Mouse (Mus musculus) macrophage (primary cell): ENCODE results near the gene Gabrb1. TPM values are rescaled to one million over a fixed set of nuclear protein-coding genes. Genes with fewer than 3 reads are reported as not detected.

ENCODE experiments used
- H3K27ac ChIP-seq: fragments of 350-480 bp; formaldehyde crosslinking; 2 replicates; pipeline ENCODE4 v1.9.0; 2021
- H3K36me3 ChIP-seq: fragments of 350-480 bp; formaldehyde crosslinking; 2 replicates; pipeline ENCODE4 v1.9.0; 2021; ENCODE audit errors: inconsistent target
- H3K4me3 ChIP-seq: fragments of 350-480 bp; formaldehyde crosslinking; 2 replicates; pipeline ENCODE4 v1.9.0; 2021; ENCODE audit errors: inconsistent target
- H3K79me2 ChIP-seq: fragments of 350-480 bp; formaldehyde crosslinking; 2 replicates; pipeline ENCODE4 v1.9.0; 2021; ENCODE audit errors: inconsistent target
- WGBS: methylation state at CpG from one replicate; pipeline ENCODE4 v1.1.7; 2026; ENCODE audit warnings: inconsistent platforms; ENCODE audit not compliant: missing documents; 5-methylcytosine and 5-hydroxymethylcytosine counted together
- polyA plus RNA-seq: library from polyadenylated mRNA; stranded (reverse); fragments of 250-400 nt; gene quantifications from 3 replicates; pipeline ENCODE4 v1.2.4, GENCODE M21; 2018; ENCODE audit warnings: inconsistent platforms

Gabrb1 gene
- polyA plus RNA-seq, 1 experiment from 2014 or later: not detected

DNA sequence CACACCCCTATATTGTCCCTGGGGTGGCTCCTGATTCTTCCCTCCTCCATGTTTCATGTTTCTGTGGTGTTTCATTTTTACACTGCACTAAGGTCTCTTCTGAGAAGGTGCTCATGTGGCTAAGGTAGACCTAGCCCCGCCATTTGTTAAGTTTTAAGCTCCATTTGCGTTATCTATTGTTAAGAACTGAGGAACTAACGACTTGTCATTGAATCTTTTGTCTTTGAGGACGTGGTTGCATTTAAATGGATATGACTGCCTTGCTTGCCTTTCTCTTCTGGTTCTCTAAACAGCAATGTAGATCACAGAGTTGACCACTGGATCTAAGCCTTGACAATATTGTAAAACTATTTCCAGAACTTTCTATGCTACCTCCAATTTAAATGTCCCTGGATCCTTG lies 265.7 kb downstream of the Gabrb1 start:
- WGBS: 61% methylated on average over 4 of the region's 4 CpGs
- Histone ChIP-seq H3K79me2 (no peaks in the 10 kb centered on the region), H3K27ac (no peak overlapping the region), H3K4me3 (no peak overlapping the region), H3K36me3 (no peaks in the 10 kb centered on the region)

DNA sequence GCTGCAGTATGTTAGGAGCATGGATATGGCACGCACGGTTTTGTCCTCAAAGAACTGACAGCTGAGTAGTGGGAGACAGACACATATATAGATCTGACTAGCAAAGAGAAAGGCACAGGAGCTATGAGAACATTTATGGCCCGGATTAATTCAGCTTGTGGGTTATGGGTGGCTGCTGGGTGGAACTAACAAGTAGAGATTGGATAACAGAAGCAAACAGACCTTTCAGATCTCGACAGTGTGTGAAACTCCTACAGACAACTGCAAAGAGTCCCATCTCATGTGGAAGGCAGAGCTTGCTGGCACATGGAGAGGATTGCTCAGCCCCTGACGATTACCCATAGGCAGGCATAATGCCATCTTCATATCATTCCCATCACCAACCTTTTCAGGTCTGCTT lies 268.4 kb downstream of the Gabrb1 start:
- WGBS: 78% methylated on average over 5 of the region's 5 CpGs

GRCm38 (mm10) chr5:71930036-71930435 lies 272.1 kb downstream of the Gabrb1 start:
- no peaks in the 10 kb centered on the region for H3K36me3 ChIP-seq
- WGBS: 100% methylated on average over 2 of the region's 2 CpGs

More for the DNA sequence above, 268.4 kb downstream of the Gabrb1 start:
- Histone ChIP-seq H3K4me3 (no peak overlapping the region), H3K36me3 (no peaks in the 10 kb centered on the region), H3K79me2 (no peaks in the 10 kb centered on the region), H3K27ac (no peak overlapping the region)

GRCm38 (mm10) chr5:71951398-71951797 lies 293.5 kb downstream of the Gabrb1 start:
- 94% methylated on average over 1 of the region's 1 CpGs for WGBS
- no peaks in the 10 kb centered on the region for H3K36me3 ChIP-seq
- no peak overlapping the region for H3K4me3 ChIP-seq
- no peak overlapping the region for H3K27ac ChIP-seq
- H3K79me2 ChIP-seq: no peaks in the 10 kb centered on the region

More at GRCm38 (mm10) chr5:71930036-71930435, 272.1 kb downstream of the Gabrb1 start:
- H3K4me3 ChIP-seq: no peak overlapping the region
- H3K27ac ChIP-seq: no peak overlapping the region
- no peaks in the 10 kb centered on the region for H3K79me2 ChIP-seq

GRCm38 (mm10) chr5:71955070-71955685 lies 297.3 kb downstream of the Gabrb1 start:
- H3K36me3 ChIP-seq: no peaks in the 10 kb centered on the region
- H3K27ac ChIP-seq: no peak overlapping the region
- WGBS: 65% methylated on average over 5 of the region's 5 CpGs
- no peak overlapping the region for H3K4me3 ChIP-seq
- no peaks in the 10 kb centered on the region for H3K79me2 ChIP-seq

DNA sequence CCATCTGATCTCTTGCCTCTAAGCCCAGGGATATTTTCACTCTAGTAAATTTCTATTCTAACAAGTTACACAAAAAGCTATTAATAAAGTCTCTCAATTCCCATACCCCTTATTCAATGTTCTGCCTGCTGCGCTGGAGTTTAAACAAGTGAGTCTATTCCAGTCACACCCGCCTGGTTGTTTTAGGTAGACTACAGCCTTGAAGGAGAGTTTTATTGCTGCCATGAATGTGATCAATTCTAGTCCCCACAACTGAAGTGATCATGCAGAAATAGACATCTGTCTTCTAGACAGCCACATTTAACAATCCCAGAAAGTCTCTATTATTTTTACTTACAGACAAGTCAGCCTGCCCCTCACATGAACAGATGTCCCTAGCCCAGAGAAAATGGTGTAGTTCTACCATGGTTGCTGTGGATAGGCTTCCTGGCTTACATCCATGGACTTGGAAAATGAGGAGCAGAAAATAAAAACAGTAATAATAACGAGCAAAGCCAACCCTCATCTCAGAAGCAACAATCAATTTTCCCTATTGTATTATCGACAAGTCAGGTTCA lies 307.0 kb downstream of the Gabrb1 start:
- no peaks in the 10 kb centered on the region for H3K79me2 ChIP-seq
- no peak overlapping the region for H3K4me3 ChIP-seq
- no peaks in the 10 kb centered on the region for H3K36me3 ChIP-seq
- 87% methylated on average over 4 of the region's 4 CpGs for WGBS
- no peak overlapping the region for H3K27ac ChIP-seq

DNA sequence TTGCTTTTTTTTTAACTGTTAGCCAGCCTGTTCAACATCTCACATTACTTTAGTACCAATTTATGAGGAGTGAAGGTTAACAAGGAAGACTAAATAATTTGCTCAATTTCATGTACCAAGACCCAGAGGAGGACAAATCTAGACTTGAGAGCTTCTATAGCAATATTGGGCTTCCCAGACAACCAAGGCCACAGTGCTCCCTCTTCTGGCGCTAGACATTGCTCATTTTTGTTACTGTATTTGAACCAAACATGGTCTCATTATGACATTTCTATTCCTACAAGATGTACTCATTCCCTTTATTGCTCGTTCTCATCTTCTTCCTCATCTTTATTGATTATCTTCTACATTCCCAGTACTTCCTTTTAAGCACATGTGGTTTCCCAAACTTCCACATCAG lies 307.6 kb downstream of the Gabrb1 start:
- WGBS: 62% methylated on average over 2 of the region's 2 CpGs
- no peaks in the 10 kb centered on the region for H3K36me3 ChIP-seq
- no peak overlapping the region for H3K4me3 ChIP-seq
- no peaks in the 10 kb centered on the region for H3K79me2 ChIP-seq
- no peak overlapping the region for H3K27ac ChIP-seq

- WGBS: 84% methylated on average over 5 of the region's 8 CpGs
Measured at GRCm38 (mm10) chr5:71970140-71970800, 312.4 kb downstream of the Gabrb1 start.

GRCm38 (mm10) chr5:71972831-71973230 lies 314.9 kb downstream of the Gabrb1 start:
- no peaks in the 10 kb centered on the region for H3K36me3 ChIP-seq
- no peak overlapping the region for H3K4me3 ChIP-seq
- H3K27ac ChIP-seq: no peak overlapping the region
- WGBS: 63% methylated on average over 5 of the region's 5 CpGs
- H3K79me2 ChIP-seq: no peaks in the 10 kb centered on the region

More at GRCm38 (mm10) chr5:71970140-71970800, 312.4 kb downstream of the Gabrb1 start:
- H3K36me3 ChIP-seq: no peaks in the 10 kb centered on the region
- H3K79me2 ChIP-seq: no peaks in the 10 kb centered on the region
- no peak overlapping the region for H3K4me3 ChIP-seq
- H3K27ac ChIP-seq: no peak overlapping the region

- 78% methylated on average over 4 of the region's 4 CpGs for WGBS
- no peaks in the 10 kb centered on the region for H3K36me3 ChIP-seq
- no peaks in the 10 kb centered on the region for H3K79me2 ChIP-seq
- H3K27ac ChIP-seq: no peak overlapping the region
- H3K4me3 ChIP-seq: no peak overlapping the region
Measured at GRCm38 (mm10) chr5:71976133-71976532, 318.2 kb downstream of the Gabrb1 start.

DNA sequence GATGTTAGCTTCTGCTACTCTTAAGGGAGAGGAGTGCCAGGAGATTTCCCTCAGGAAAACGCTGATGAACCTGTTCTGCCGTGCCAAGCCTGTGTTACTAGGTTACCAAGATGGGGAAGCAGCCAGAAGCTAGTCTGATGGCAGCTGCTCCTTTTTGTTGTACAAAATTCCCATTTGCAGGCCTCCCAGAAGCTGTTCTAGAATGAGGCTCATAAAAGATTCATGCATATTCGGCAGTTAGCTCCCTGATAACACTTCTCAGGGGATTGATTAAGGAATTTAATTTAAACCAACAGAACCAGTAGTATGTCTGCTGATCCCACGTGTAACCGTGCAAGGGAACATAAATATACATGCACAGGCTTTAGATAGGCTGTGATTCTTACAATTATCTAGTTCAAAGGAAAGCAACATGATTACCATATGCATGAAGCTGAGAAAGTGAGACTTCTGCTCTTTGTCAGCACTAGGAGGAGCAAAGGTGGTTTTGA lies 318.7 kb downstream of the Gabrb1 start:
- WGBS: 79% methylated on average over 5 of the region's 5 CpGs
- no peak overlapping the region for H3K4me3 ChIP-seq

GRCm38 (mm10) chr5:71986561-71986960 lies 328.6 kb downstream of the Gabrb1 start:
- no CpG with 5 or more reads among the region's 1 CpGs for WGBS
- Histone ChIP-seq H3K36me3 (no peaks in the 10 kb centered on the region), H3K4me3 (no peak overlapping the region), H3K79me2 (no peaks in the 10 kb centered on the region), H3K27ac (no peak overlapping the region)

More for the DNA sequence above, 318.7 kb downstream of the Gabrb1 start:
- H3K27ac ChIP-seq: no peak overlapping the region
- no peaks in the 10 kb centered on the region for H3K79me2 ChIP-seq
- no peaks in the 10 kb centered on the region for H3K36me3 ChIP-seq

DNA sequence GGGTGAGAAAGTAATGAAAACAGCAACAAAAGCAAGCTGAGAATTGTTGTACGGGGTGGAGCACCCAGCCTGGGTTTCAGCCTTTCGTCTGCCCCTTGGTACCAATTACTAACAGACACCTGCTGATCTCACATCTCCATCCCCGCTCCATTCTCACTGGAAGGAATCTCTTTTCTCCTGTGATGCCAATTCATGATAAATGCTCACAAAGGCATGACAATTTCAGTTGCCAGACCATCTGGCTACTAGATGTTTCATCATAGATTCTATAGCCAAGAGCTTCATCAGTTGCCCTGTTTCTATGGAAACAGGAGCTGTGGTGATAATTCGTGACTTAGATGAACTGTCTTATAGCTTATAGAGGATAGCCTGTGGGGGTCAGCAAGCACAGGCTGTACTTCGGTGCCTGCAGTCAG lies 329.1 kb downstream of the Gabrb1 start:
- Histone ChIP-seq H3K79me2 (no peaks in the 10 kb centered on the region), H3K27ac (no peak overlapping the region), H3K36me3 (no peaks in the 10 kb centered on the region), H3K4me3 (no peak overlapping the region)
- 75% methylated on average over 5 of the region's 5 CpGs for WGBS

DNA sequence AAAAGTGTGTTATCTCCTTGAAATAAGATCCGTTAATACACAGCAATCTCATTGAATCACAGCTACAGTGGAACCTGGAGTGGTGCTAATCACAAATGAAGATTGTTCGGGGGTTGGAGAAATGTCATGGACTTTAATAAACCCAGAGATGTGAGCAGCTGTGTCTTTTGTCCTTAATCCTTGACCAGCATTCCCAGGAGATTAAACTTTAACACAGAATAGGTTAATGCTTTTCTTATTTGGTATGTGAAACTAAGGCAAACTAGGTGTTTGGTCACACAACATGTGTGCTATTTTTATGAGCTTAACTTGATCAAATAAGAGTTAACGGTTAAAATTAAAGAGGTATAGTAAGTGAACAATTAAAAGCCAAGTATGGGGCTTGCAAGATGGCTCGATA lies 341.6 kb downstream of the Gabrb1 start:
- H3K36me3 ChIP-seq: no peaks in the 10 kb centered on the region
- H3K4me3 ChIP-seq: no peak overlapping the region
- H3K79me2 ChIP-seq: no peaks in the 10 kb centered on the region
- H3K27ac ChIP-seq: no peak overlapping the region
- 84% methylated on average over 4 of the region's 4 CpGs for WGBS

GRCm38 (mm10) chr5:72003811-72004435 lies 346.0 kb downstream of the Gabrb1 start:
- Histone ChIP-seq H3K27ac (no peak overlapping the region), H3K79me2 (no peaks in the 10 kb centered on the region), H3K4me3 (no peak overlapping the region), H3K36me3 (no peaks in the 10 kb centered on the region)
- WGBS: 88% methylated on average over 3 of the region's 3 CpGs
